Mouse (Mus musculus) T-helper 17 cell (primary cell): ENCODE results near the gene Pard3.

ENCODE experiments used
- in situ Hi-C, 2 experiments: fragments of 300-600 bp; cut with MboI, MseI; formaldehyde crosslinking; loops; 1 replicate in 1 of 2; 2 replicates in 1 of 2; pipeline ENCODE4 v1.15.1; 2025; ENCODE audit warnings: high pct_unique_total_duplicates in 2 of 2

The Pard3 gene

DNA sequence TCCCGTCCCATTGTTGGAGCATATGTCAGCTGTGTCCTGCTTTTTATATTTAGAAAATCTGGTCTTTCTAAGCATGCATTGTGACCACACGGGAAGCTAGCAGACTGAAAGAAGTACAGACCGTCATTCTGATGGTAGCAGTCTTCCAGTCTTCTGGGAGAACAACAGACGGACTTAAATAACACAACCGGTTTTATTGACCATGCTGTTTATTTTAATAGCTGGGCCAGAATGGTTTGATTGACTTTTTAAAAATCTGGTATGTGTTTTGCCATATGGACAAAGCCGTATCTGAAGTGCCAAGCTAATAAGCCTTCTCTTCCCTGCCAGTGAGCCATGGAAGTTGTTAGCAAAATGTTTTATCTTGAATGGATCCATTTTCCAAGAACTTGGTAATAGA, 428.3 kb downstream of the Pard3 start:
- in situ Hi-C loops = no loop called here

DNA sequence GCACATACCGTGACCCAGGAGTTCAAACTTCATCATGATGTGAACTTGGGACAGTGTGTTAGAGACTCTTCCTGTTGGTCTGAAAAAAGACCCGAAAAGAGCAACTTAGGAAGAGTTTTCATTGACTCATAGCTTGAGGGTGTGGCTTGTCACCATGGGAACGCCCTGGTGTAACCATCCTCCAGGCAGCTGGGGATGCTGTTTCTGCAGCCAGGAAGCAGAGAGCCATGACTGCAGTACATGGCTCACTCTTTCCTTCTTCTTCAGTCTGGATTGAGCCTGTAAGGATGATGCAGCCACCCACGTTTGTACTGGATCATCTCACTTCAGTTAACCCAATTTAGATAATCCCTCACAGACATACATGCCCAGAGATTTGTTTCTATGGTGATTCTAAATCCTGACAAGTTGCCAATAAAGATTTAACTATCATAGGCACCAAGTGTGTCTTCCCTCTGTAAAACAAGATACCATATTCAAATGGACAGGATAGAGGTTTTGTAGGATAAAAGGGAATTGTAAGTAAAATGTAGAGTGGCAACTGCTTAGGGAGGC, 431.6 kb downstream of the Pard3 start:
- in situ Hi-C loops = no loop called here

DNA sequence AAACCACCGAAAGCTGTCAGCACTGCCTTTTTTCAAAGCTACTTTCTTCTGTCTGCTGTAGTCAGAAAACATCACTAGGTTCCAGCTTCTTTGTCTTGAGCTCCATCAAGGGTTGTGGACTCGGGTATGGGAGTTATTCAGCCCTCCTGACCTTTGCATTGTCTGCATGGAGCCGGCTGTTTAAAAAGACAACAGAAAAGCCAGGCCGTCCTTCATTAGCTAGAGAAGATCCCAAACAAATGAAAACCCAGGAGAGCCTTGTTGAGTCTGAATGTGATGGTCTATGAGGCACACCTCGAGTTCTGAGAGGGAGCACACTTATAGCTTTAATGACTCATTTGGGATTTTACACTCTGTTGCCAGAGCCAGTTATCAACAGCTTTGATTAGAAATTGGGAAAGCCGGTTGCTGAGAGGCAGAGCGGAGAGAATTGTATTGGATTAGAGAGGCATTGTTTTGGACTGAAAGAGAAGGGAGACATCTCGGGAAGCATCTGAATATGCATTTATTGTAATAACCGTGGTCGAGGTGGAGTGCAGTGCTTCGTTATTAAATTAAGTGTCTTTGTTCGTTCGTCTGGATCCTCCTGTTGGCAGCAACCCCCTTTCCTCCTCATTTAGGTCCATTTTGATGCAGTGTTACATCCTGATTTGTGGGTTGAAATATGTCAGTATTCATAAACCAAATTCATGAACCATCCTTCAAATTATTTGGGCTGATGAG, 435.5 kb downstream of the Pard3 start:
- in situ Hi-C loops = no loop called here

DNA sequence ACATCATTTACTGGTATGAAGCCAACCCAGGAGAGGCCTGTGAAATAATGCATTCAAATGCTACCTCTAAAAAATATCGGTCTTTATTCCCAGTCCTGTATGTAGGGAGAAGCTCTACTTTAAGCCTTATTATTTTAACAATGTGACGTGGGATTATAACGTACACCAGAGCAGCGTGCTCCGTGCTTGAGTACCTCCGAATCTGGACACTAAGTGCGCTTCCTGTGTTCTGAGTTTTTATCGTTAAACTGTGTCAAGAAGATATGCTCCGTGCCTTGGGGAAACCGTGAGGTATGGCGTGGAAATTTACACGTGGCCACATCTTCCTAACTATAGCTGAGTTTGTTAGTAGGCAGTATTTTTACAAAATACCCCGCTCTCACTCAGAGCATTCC, 436.0 kb downstream of the Pard3 start:
- in situ Hi-C loops = no loop called here

DNA sequence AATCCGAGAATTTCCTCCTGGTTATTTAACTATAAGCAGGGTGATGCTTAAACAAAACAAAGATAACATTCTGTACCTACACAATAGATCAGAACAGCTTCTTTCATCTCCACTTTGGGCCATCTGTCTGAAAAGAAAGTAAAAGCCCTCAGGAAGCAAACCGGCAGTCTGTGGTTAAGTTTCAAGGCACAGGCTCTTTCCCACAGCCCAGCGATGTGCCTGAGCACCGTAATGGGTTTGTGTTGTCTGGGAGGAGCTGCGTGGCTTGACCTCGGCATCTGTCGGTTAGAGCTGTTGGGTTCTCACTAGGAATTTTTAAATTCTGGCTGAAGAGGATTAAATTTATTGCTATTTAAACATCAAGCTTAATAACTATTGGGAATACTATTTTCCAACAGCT, 436.5 kb downstream of the Pard3 start:
- in situ Hi-C loops = no loop called here

DNA sequence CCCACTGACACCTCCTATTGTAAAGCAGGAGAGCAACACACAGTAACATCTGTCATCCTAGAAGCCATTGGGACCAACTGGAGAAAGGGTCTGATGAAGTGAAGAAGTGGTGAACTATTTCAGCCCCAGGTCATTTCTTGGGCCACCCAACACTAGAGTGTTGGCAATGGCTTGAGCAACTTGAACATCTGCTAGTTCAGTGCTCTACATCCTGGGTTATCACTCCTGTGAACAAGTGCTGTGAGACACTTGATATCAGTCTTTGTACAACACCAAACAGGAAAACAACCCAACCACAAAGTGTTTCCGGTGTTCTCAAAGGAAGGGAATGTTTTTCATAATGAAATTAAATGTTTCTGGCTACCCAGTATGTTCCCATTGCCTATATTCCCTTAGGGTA, 438.1 kb downstream of the Pard3 start:
- in situ Hi-C loops = no loop called here

DNA sequence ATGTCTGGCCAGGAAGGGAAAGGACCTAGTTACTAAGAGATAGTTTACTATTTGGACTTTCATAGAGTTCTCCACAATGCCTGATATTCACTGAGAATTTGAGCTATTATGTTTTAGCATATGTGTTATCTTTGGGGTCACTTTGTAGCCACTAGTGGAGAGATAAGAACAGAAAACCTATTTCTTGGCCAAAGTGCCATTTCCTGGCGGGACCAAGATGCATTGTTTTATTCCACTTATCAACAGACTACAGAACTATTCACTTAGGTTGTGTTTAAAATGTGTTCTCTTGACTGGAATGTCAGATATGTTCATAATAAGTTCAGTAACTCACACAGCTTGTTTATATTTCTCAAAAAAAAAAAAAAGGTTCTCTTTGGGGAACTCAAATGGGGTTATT, 441.6 kb downstream of the Pard3 start:
- in situ Hi-C loops = no loop called here

DNA sequence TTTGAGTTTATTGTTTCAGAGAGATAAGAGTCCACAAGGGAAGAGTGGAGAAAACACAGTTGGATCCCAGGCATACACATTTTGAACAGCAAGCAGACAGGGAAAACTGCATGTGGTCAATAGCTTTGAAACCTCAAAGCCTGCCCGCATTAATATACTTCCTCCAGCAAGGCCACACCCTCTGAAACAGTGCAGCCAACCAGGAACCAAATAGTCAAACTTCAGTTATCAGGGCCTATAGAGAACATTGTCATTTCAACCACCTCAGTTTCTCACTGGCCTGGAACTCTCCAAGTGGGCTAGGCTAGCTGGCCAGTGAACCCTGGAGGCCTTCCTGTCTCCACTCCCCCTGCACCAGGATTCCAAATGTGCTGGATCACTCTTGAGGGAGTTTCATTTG, 442.6 kb downstream of the Pard3 start:
- in situ Hi-C loops = no loop called here

DNA sequence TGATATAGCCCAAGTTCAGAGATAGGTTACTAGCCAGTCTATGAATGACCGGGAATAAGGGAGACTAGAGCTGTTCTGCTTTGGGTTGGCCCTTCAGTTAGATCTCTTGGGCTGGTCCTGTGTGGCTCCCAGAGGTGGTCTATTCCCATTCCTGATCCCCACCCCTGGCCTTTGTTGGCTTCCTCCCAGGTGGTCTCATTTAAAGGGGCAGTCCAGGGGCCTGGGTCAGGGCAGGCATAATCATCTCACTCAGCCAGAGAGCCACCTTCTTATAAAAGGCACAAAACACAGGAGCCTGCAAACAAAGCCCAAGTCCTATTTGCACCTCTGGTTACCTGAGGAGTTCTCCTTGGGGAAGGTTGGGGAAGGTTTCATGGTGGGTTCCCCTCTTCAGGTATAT, 447.6 kb downstream of the Pard3 start:
- in situ Hi-C loops = no loop called here

DNA sequence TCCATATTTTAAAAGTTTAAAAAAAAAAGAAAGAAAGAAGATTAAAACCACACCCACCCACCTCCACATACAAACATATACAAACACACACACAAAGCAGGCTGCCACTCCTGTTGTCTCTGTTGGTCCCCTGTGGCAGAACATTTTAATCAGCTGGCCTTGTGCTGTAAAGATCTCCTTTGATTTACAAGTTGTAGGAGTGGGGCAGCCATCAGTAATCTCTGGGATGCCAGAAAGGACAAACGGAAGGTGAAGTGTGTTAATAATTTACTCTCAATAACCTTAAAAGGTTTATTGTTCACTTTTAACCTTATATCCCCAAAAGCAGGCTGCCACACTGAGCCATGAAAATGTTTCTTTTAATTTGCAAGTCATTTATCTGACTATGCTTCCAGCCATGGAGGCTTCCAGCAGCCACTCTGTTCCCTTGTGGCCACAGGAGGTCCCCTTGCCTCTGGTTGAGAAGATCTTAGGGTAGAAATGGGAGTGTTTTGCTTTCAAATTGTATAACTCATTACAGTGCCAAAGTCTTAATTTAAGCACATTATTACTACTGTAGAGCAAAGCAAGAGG, 448.4 kb downstream of the Pard3 start:
- in situ Hi-C loops = no loop called here

DNA sequence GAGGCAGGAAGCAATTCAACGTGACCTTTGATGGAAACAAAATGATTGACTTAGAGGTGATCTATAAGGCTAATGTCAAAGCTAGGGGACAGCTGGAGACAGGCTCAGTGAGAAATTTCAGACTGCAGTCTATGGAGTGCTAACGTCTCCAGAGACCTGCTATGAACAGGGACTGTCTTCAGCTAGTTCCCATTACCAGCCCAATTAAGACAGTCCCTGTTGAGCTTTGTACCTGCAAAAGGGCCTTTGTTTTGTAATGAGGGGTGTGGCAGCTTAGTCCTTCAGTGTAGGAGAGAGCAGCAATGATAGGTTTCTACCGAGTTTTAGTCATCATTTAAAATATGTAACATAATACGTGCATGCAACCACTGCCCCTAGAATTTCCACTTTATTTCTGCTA, 448.9 kb downstream of the Pard3 start:
- in situ Hi-C loops = no loop called here

DNA sequence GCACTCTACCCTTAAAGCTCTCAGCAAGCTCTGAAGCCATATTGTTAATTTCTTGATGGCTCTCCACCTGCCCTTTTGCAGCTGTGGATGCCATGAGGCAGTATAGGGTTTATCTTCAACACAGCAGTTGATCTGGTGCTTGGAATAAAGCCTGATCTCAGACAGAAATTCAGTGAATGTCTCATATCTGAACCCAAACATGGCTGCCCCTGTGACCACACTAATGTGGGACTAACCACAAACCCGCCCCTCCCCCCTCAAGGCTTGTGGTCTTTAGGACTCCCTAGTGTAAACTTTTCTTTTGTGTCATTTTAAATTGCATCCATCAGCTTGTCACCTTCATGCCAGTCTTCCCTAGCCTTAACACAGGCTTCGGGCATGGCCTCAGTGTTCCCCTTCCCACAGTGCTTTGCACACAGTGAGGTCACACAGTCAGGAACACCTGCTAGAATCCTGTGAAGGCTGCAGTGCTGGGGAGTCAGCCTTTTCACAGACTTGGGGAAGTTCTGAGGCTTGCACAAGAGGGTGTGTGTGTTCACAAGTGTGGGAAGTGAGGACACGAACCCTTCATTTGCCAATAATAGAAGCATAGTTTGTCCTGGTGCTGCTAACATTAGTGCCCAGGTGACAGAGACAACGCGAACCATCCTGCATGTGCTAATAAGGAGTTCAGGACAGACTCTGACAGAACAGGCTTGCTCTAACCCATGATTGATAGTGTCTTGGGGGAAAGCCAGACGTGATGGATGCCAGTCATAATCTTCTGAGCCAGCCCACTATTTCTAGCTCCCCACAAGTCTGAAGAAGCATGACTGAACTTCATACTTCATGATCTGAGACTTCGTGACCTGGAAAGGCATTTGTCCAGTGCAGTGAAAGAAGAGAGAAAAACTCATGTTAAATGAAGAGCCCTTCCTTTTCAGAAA, 451.4 kb downstream of the Pard3 start:
- in situ Hi-C loops = no loop called here

DNA sequence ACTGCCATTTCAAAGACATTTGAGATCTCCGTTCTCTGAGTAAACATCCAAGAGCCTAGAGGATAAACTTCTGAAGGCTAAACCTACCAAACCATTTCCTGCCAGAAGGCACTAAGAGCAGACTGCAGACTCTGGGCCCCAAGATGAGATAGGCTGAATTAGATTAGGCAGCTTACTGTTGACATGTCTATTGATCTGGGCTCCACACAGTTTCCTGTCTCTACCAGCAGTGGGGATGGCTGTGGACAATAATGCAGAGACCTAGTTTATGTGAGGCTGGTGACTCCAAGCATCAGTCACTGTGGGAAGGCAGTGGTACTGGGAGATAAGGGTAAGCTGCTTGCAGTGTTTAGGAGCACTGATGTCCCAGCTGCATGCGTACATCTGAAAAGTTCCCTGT, 452.4 kb downstream of the Pard3 start:
- in situ Hi-C loops = no loop called here

DNA sequence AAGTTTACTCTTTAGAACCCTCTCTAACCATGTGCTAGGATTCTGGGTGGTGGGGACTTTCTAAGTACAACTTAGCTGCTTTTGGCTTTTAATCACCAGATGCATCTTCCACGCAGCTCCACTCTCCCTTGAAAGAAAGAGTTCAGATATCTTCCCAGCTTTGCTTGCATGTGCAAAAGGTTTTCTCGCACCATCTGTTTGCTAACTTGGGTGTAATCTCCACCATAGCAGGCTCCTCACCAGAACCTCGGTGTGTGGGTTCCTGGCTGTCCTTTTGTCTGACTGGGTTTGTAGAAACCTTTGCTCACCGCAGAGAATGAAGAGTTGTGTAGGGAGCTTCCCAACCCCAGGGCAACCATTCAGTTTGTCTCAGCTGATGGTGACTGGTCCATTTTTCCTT, 462.0 kb downstream of the Pard3 start:
- in situ Hi-C loops = no loop called here

DNA sequence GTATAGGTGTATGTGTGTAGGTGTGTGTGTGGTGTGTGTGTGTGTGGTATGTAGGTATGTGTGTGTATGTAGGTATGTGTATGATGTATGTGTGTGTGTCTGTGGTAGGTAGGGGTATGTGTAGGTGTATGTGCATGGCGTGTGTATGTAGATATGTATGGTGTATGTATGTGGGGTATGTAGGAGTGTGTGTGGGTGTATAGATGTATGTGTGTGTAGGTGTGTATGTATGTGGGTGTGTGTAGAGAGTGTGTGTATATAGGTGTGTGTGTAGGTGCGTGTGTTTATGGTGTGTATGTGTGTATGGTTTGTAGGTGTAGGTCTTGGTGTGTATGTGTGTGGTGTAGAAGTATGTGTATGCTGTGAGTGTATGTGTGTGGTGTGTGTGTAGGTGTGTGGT, 464.6 kb downstream of the Pard3 start:
- in situ Hi-C loops = no loop called here

DNA sequence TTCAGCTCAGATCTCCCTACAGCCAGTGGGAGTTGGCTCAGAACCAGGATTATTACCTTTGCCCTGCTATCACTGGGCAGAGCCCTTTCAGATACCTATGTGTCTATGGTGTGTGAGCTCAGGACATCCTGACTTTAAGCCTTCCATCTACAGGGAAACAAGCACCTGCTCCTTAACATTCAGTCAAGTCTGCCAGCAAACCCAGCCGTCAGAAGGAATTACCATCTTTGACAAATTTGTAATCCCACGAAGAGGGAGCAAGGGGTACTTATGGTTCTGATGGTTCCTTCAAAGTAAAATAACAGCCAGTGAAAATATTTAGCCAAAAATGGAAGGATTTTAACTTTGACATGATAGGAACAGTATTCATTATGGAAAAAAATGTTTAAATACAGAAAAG, 466.1 kb downstream of the Pard3 start:
- in situ Hi-C loops = no loop called here

DNA sequence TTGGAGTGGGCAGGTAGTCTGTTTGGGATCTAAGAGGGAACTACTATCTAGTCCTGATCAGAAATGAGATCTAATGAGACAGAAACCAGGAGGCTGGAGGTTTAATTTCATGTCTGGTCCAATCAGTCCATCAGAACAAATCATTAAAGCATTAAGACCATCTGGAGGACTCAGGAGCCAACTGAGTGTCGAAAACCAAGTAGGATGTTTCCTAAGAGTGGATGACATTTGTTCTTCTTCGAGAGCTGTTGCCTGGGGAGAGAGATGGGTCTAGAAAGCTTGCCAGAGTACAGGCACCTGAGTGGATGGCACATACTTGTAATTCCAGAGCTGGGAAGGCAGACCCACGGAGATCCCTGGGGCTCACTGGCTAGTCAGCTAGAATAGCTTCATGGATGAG, 468.2 kb downstream of the Pard3 start:
- in situ Hi-C loops = no loop called here

DNA sequence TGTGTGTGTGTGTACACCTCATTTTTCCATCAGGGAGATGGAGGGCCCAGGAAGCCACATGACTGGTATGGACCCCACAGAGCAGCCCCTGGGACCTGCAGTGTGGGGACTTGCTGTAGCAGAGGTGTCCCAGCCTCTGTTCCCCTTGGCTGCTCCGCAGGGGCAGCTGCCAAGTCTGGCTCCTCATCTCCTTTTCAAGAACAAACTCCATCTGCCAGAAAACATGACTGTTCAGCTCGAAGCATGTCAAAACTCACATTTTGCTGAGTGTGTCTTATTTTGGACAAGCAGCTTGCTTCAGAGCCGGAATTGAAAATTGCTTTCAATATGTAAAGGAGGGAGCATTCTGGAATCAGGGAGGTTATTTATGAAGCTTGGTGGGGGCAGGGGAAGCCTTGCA, 471.1 kb downstream of the Pard3 start:
- in situ Hi-C loops = no loop called here

DNA sequence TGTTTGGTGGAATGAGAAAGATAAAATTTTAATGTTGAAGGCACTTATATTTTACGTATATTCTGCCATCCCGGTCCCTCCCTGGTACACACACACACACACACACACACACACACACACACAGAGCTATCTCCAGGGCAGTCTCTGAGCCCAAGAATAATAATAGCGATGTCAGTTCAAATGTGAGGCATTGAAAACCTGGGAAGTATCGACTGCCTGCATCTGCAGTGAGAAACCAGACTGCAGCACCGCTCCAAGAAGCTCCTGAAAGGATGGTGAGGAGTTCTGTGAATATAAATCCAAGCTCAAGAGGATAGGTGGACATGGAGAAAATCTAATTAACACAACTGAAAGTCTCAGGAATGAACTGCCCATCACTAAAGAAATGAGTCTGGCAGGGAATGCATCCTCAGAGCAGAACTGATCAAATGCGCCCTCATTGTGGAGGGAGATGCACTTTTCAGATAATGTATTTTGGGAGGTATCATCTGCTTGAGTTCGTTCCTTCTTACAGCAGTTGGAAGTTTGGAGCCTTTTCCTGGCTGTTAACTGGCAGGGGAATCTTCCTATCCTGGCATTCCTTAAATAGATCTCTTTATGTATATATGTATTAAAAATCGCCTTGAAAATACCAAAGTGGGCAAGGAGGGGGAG, 471.6 kb downstream of the Pard3 start:
- in situ Hi-C loops = no loop called here

DNA sequence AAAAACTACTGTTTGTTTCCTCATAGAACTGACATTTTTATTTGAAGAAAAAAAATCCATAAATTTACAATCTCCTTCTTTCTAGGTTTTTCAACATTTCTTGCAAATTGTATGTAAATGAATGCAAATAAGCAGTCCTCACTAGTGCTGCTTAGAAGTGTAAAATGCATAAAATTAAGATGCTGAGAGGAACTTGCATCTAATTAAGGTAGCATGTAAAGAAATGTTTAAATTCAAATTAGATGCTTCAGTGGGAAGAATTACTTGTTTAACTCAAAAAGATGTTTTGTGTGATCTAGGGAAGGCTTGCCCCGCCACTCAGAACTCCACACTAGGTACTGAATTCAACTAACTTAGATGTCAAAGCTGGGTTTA, 472.1 kb downstream of the Pard3 start:
- in situ Hi-C loops = no loop called here

DNA sequence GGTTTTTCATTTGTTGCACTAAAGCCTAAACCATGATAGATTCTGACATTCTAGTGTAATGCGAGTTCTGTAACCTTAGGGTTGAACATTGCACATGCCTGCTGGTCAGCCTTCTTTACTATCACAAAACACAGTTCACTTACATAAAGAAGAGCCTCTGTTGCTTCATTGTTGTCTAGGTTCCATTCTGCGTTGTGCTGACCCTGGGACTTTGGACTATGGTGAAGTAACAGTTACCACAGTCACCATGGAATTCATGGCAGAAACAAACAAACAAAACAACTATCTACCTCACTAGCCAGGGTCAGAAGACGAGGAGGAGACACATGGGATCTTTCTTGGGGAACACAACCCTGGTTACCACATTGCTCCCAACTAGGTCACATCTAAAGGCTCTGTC, 476.1 kb downstream of the Pard3 start:
- in situ Hi-C loops = no loop called here

DNA sequence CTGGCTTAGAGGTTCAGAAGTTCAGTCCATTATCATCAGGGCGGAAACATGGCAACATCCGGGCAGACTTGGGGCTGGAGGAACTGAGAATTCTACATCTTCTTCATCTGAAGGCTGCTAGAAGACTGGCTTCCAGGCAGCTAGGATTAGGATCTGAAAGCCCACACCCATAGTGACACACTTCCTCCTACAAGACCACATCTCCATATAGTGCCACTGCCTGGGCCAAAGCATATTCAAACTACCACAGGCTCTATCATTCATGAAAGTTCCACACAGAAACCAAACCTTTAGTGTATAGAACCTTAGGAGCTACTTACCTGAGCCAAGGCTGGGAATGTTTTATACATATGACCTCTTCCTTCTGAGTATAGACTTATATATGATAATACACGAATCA, 476.6 kb downstream of the Pard3 start:
- in situ Hi-C loops = no loop called here
